Mouse (Mus musculus) heart, embryonic 16.5 days (tissue): ENCODE measurements around the gene Men1. TPM values are rescaled to one million over a fixed set of nuclear protein-coding genes. Genes with fewer than 3 reads are reported as not detected.
A peak's percentile ranks its signal among the peaks of the same experiment; 100 is the strongest.

Source experiments
- ATAC-seq: fragments of 200-750 bp; cut with Nextera tagmentation; replicated peaks from 2 replicates; pipeline ENCODE4 v1.8.0; 2017; ENCODE audit warnings: moderate number of reproducible peaks; ENCODE audit not compliant: insufficient read depth, low FRiP score; ENCODE audit errors: extremely low read depth
- H3K27ac ChIP-seq: fragments of 300-500 bp; sonication (generic); 2 replicates; pipeline ENCODE4 v1.5.1; 2014; ENCODE audit warnings: mild to moderate bottlenecking, low read length, control low read depth, moderate library complexity
- H3K27me3 ChIP-seq: fragments of 300-500 bp; sonication (generic); 2 replicates; pipeline ENCODE4 v1.6.1; 2014; ENCODE audit warnings: low read length, mixed read lengths; ENCODE audit not compliant: control insufficient read depth, insufficient read depth
- H3K36me3 ChIP-seq: fragments of 300-500 bp; sonication (generic); 2 replicates; pipeline ENCODE4 v1.6.1; 2014; ENCODE audit not compliant: control insufficient read depth, insufficient read depth
- H3K4me1 ChIP-seq: fragments of 300-500 bp; sonication (generic); 2 replicates; pipeline ENCODE4 v1.6.1; 2014; ENCODE audit warnings: low read length, mixed read lengths; ENCODE audit not compliant: control insufficient read depth, insufficient read depth
- H3K4me2 ChIP-seq: fragments of 300-500 bp; sonication (generic); 2 replicates; pipeline ENCODE4 v1.6.1; 2014; ENCODE audit warnings: low read depth, mild to moderate bottlenecking, control low read depth, low read length
- H3K4me3 ChIP-seq: fragments of 300-500 bp; sonication (generic); 2 replicates; pipeline ENCODE4 v1.5.1; 2014; ENCODE audit warnings: mild to moderate bottlenecking, control low read depth, low read length
- H3K9ac ChIP-seq: fragments of 300-500 bp; sonication (generic); 2 replicates; pipeline ENCODE4 v1.6.1; 2014; ENCODE audit warnings: low read length, control low read depth
- H3K9me3 ChIP-seq: fragments of 300-500 bp; sonication (generic); replicated peaks from 2 replicates; pipeline ENCODE4 v1.6.1; 2016; ENCODE audit warnings: low read length; ENCODE audit not compliant: control insufficient read depth
- WGBS: fragments of 180-500 bp; shearing (Covaris S2); extraction: QIAGEN DNeasy Blood & Tissue Kit; methylation state at CpG from one replicate; pipeline ENCODE4 v1.1.7; 2014; 5-methylcytosine and 5-hydroxymethylcytosine counted together
- microRNA-seq: library from miRNA; unstranded; fragments of <30 nt; microRNA quantifications from one replicate; pipeline ENCODE4, GENCODE M21; 2017
- polyA plus RNA-seq: library from polyadenylated mRNA; unstranded; fragments of >200 nt; fragmentation: Nextera tagmentation; extraction: Ambion mirVana; gene quantifications from 2 replicates; pipeline ENCODE4 v1.2.1, GENCODE M21; 2015

Gene Men1
- polyA plus RNA-seq, 1 experiment from 2014 or later, result 45.8 TPM

- Histone ChIP-seq H3K9ac (peak overlapping the region; percentile 82), H3K27me3 (no peaks in the 10 kb centered on the region), H3K9me3 (no peaks in the 10 kb centered on the region), H3K4me1 (peaks cover 35% of the 10 kb centered on the region), H3K27ac (peak overlapping the region; percentile 96), H3K4me3 (peak overlapping the region; percentile 68), H3K36me3 (0 out of 2 replicates have a peak, but pooled peaks cover 5% of the 10 kb centered on the region), H3K4me2 (peak overlapping the region; percentile 68)
- ATAC-seq, result no peak; the same call in 1 of the 2 replicates
- 34% methylated on average over 11 of the region's 11 CpGs for WGBS
Measured at GRCm38 (mm10) chr19:6384954-6385353, 50.2 kb downstream of the Men1 start.

GRCm38 (mm10) chr19:6385419-6385818, 50.6 kb downstream of the Men1 start:
- no peak for ATAC-seq
- Histone ChIP-seq H3K4me3 (peak overlapping the region; percentile 68), H3K9ac (peak overlapping the region; percentile 82), H3K27me3 (no peaks in the 10 kb centered on the region), H3K4me1 (peaks cover 35% of the 10 kb centered on the region), H3K27ac (peak overlapping the region; percentile 96), H3K9me3 (no peaks in the 10 kb centered on the region), H3K4me2 (peak overlapping the region; percentile 68), H3K36me3 (0 out of 2 replicates have a peak, but pooled peaks cover 8% of the 10 kb centered on the region)
- WGBS, result 47% methylated on average over 5 of the region's 5 CpGs

GRCm38 (mm10) chr19:6385821-6386220, 51.0 kb downstream of the Men1 start:
- Histone ChIP-seq H3K9ac (peak overlapping the region; percentile 82), H3K4me2 (peak overlapping the region; percentile 68), H3K4me1 (peaks cover 35% of the 10 kb centered on the region), H3K27me3 (no peaks in the 10 kb centered on the region), H3K36me3 (peaks cover 11% of the 10 kb centered on the region; the same call in 1 of the 2 replicates), H3K27ac (peak overlapping the region; percentile 96), H3K9me3 (no peaks in the 10 kb centered on the region), H3K4me3 (peak overlapping the region; percentile 68)
- no peak for ATAC-seq
- WGBS, result 62% methylated on average over 7 of the region's 7 CpGs

- no peak for ATAC-seq
- Histone ChIP-seq H3K27me3 (no peaks in the 10 kb centered on the region), H3K27ac (no peak overlapping the region), H3K9ac (peak overlapping the region; percentile 82), H3K4me1 (peaks cover 35% of the 10 kb centered on the region), H3K9me3 (no peaks in the 10 kb centered on the region), H3K4me2 (peak overlapping the region; percentile 68), H3K36me3 (peaks cover 15% of the 10 kb centered on the region), H3K4me3 (peak overlapping the region; percentile 68)
- WGBS, result 60% methylated on average over 9 of the region's 9 CpGs
Measured at GRCm38 (mm10) chr19:6386234-6386633, 51.5 kb downstream of the Men1 start.

GRCm38 (mm10) chr19:6388006-6388405, 53.2 kb downstream of the Men1 start:
- no peak overlapping the region for H3K4me2 ChIP-seq
- peaks cover 28% of the 10 kb centered on the region for H3K36me3 ChIP-seq
- no peak overlapping the region for H3K27ac ChIP-seq
- ATAC-seq, result no peak
- H3K9ac ChIP-seq, result no peak overlapping the region
- peaks cover 25% of the 10 kb centered on the region for H3K4me1 ChIP-seq
- H3K9me3 ChIP-seq, result no peaks in the 10 kb centered on the region; the same call in 1 of the 2 replicates
- no peaks in the 10 kb centered on the region for H3K27me3 ChIP-seq
- no peak overlapping the region for H3K4me3 ChIP-seq
- WGBS, result 71% methylated on average over 13 of the region's 13 CpGs

- ATAC-seq, result no peak
Measured at GRCm38 (mm10) chr19:6389803-6390202, 55.0 kb downstream of the Men1 start.

GRCm38 (mm10) chr19:6390251-6390650, 55.5 kb downstream of the Men1 start:
- ATAC-seq, result no peak
- no peaks in the 10 kb centered on the region; the same call in 1 of the 2 replicates for H3K9me3 ChIP-seq
- 64% methylated on average over 6 of the region's 6 CpGs for WGBS
- no peak overlapping the region for H3K4me2 ChIP-seq
- peaks cover 33% of the 10 kb centered on the region for H3K36me3 ChIP-seq
- H3K9ac ChIP-seq, result no peak overlapping the region
- no peaks in the 10 kb centered on the region for H3K27me3 ChIP-seq
- H3K27ac ChIP-seq, result no peak overlapping the region
- peaks cover 12% of the 10 kb centered on the region for H3K4me1 ChIP-seq
- no peak overlapping the region for H3K4me3 ChIP-seq

More at GRCm38 (mm10) chr19:6389803-6390202, 55.0 kb downstream of the Men1 start:
- Histone ChIP-seq H3K9ac (no peak overlapping the region), H3K9me3 (no peaks in the 10 kb centered on the region; the same call in 1 of the 2 replicates), H3K27ac (no peak overlapping the region), H3K27me3 (no peaks in the 10 kb centered on the region), H3K4me1 (peaks cover 12% of the 10 kb centered on the region), H3K4me2 (peak overlapping the region; percentile 36), H3K36me3 (peaks cover 33% of the 10 kb centered on the region), H3K4me3 (peak overlapping the region; percentile 13; the same call in 1 of the 2 replicates)
- 22% methylated on average over 16 of the region's 16 CpGs for WGBS

Small RNAs within 50 kb of the gene (microRNA-seq; reads per million reads assigned to microRNA genes)
- 0.79 reads per million for gene Mir6989

Other genes starting within 250 kb of the Men1 start
- 26.9 and 28.1 TPM in 2 replicates for gene Cdca5, start 250.0 kb upstream of the Men1 start, polyA plus RNA-seq
- gene AC131692.1, start 240.6 kb upstream of the Men1 start, polyA plus RNA-seq, result 0.30 and 0.49 TPM in 2 replicates
- gene Naaladl1, start 229.2 kb upstream of the Men1 start, polyA plus RNA-seq, result 0.27 and 3.9 TPM in 2 replicates
- 32.3 and 33.9 TPM in 2 replicates for gene Sac3d1, start 216.3 kb upstream of the Men1 start, polyA plus RNA-seq
- 20.5 and 25.1 TPM in 2 replicates for gene Snx15, start 206.7 kb upstream of the Men1 start, polyA plus RNA-seq
- gene Batf2, start 194.0 kb upstream of the Men1 start, polyA plus RNA-seq, result 0.11 TPM in 1 of 2 replicates, not detected in the other
- 77.2 and 84.5 TPM in 2 replicates for gene Arl2, start 193.4 kb upstream of the Men1 start, polyA plus RNA-seq
- gene Majin, start 150.6 kb upstream of the Men1 start, polyA plus RNA-seq, result not detected in 2 replicates
- gene Gpha2, start 108.6 kb upstream of the Men1 start, polyA plus RNA-seq, result 0.25 TPM in 1 of 2 replicates, not detected in the other
- gene Ppp2r5b, start 99.1 kb upstream of the Men1 start, polyA plus RNA-seq, result 22.6 and 23.4 TPM in 2 replicates
- 8.0 and 8.9 TPM in 2 replicates for gene Atg2a, start 93.3 kb upstream of the Men1 start, polyA plus RNA-seq
- gene Ehd1, start 58.3 kb upstream of the Men1 start, polyA plus RNA-seq, result 63.7 and 73.2 TPM in 2 replicates
- 0.64 and 0.67 TPM in 2 replicates for gene Cdc42bpg, start 28.5 kb upstream of the Men1 start, polyA plus RNA-seq
- gene Map4k2, start 6.2 kb downstream of the Men1 start, polyA plus RNA-seq, result 17.2 and 18.5 TPM in 2 replicates
- gene Sf1, start 28.7 kb downstream of the Men1 start, polyA plus RNA-seq, result 80.2 and 86.7 TPM in 2 replicates
- gene Pygm, start 49.4 kb downstream of the Men1 start, polyA plus RNA-seq, result 362 and 381 TPM in 2 replicates
- gene Rasgrp2, start 64.4 kb downstream of the Men1 start, polyA plus RNA-seq, result 68.8 and 69.8 TPM in 2 replicates
- 0.37 and 0.77 TPM in 2 replicates for gene Nrxn2, start 83.8 kb downstream of the Men1 start, polyA plus RNA-seq
- gene Slc22a12, start 208.1 kb downstream of the Men1 start, polyA plus RNA-seq, result not detected in 2 replicates